Mouse (Mus musculus): ENCODE measurements around the gene Arhgef11. TPM values are rescaled to one million over a fixed set of nuclear protein-coding genes. Genes with fewer than 3 reads are reported as not detected.

Gene Arhgef11
- polyA plus RNA-seq, 1 experiment from 2014 or later: 7.5 TPM

DNA sequence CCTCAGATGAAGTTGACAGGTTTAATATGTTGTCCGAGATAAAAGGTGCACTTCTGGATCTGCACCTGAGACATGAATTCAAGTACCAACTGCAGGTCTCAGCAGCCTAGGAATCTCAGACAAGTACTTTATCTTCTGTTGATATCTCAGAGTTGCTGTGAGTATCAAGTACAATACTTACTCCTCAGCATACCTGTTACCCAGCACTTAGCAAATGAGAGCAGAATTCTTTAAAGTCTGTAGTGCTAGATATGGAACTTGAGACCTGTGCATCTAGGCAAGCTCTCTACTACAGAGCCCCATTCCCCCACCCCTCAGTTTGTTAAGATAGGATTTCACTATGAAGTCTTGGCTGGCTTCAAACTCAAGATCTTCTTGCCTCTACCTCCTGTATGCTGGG is 43.9 kb downstream of the Arhgef11 start:
- ATAC-seq (replicated peaks; ENCODE audit: insufficient number of reproducible peaks, insufficient read depth, low FRiP score, low read depth): no peak
- Histone ChIP-seq H3K27me3 (no peaks in the 10 kb centered on the region), H3K9ac (no peak overlapping the region), H3K4me3 (no peak overlapping the region), H3K9me3 (replicated peaks) (no peaks in the 10 kb centered on the region), H3K4me1 (replicated peaks) (no peaks in the 10 kb centered on the region), H3K36me3 (0 out of 2 replicates have a peak, but pooled peaks cover 3% of the 10 kb centered on the region), H3K27ac (no peak overlapping the region), H3K4me2 (no peak overlapping the region)
- WGBS: 84% methylated on average over 1 of the region's 1 CpGs

DNA sequence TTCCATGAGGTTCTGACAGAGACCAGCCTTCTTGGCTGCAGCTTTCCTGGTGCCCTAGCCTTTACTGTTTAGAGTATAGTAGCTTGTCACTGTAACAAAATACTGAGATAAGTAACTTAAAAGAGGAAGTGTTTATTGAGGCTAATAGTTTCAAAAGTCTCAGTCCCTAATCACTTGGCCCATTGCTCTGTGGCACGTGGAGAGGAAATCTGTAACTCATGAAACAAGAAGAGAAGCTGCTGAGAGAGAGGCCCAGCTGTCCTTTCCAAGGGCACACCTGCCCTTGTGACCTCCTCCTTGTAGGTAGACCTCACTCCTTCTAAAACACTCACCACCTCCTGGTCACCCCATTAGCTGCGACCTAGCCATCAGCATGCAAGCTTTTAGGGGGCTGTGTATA is 101.2 kb downstream of the Arhgef11 start:
- Histone ChIP-seq H3K9ac (no peak overlapping the region), H3K4me2 (no peak overlapping the region), H3K4me3 (no peak overlapping the region), H3K27ac (no peak overlapping the region), H3K9me3 (replicated peaks) (no peaks in the 10 kb centered on the region), H3K4me1 (replicated peaks) (no peaks in the 10 kb centered on the region), H3K27me3 (no peaks in the 10 kb centered on the region), H3K36me3 (peaks cover 57% of the 10 kb centered on the region)
- WGBS: 75% methylated on average over 2 of the region's 2 CpGs
- no peak for ATAC-seq (replicated peaks; ENCODE audit: insufficient number of reproducible peaks, insufficient read depth, low FRiP score, low read depth)

DNA sequence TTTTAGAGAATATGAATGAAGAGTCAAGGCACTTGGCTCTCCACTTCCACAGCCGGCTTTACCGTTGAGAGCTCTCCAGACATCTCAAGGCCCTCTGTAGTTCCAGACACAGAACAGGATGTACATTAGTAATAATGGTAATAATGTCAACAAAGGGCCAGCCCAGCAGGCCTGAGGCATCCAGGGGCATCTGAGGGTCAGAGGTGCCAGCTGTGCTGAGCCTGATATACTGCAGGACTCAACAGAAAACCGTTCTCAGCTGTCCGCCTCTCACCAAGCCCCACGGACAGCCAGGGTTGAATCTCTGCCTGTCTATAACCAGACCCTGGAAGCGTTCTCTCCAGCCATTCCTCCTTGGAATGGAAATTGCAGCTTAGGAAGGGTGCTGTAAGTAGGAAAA is 107.2 kb downstream of the Arhgef11 start:
- Histone ChIP-seq H3K27me3 (no peaks in the 10 kb centered on the region), H3K4me2 (no peak overlapping the region), H3K4me3 (no peak overlapping the region), H3K27ac (no peak overlapping the region), H3K4me1 (replicated peaks) (no peaks in the 10 kb centered on the region), H3K9ac (no peak overlapping the region), H3K9me3 (replicated peaks) (no peaks in the 10 kb centered on the region), H3K36me3 (peaks cover 69% of the 10 kb centered on the region)
- WGBS: 68% methylated on average over 6 of the region's 6 CpGs
- no peak for ATAC-seq (replicated peaks; ENCODE audit: insufficient number of reproducible peaks, insufficient read depth, low FRiP score, low read depth)

DNA sequence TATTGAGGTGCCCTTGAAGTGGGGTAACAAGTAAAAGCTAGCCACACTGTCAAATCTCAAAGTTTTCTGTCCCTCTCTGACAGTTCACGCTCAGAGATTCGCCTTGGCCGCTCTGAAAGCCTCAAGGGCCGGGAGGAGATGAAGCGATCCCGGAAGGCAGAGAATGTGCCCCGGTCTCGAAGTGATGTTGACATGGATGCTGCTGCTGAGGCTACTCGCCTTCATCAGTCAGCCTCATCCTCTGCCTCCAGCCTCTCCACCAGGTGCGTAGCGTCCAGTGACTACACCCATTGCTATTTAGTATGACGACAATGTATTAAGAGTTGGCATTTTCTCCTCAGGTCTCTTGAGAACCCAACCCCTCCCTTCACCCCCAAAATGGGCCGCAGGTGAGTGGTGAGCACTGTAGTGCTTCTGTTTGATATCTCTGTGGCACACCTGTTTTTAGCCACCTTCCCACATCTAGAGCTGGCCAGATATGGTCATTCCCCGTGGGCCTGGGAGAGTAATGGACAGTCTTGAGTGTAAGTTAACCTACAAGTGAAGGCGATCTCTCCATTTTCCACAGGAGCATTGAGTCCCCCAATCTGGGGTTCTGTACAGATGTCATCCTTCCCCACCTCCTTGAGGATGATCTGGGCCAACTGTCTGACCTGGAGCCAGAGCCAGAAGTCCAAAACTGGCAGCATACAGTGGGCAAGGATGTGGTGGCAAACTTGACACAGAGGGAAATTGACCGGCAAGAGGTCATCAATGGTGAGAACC is 108.2 kb downstream of the Arhgef11 start:
- H3K4me2 ChIP-seq: no peak overlapping the region
- ATAC-seq (replicated peaks; ENCODE audit: insufficient number of reproducible peaks, insufficient read depth, low FRiP score, low read depth): no peak
- no peak overlapping the region for H3K27ac ChIP-seq
- no peaks in the 10 kb centered on the region for H3K27me3 ChIP-seq
- H3K4me3 ChIP-seq: no peak overlapping the region
- H3K9ac ChIP-seq: no peak overlapping the region
- peaks cover 74% of the 10 kb centered on the region for H3K36me3 ChIP-seq
- no peaks in the 10 kb centered on the region for H3K4me1 ChIP-seq (replicated peaks)
- WGBS: 95% methylated on average over 16 of the region's 16 CpGs
- H3K9me3 ChIP-seq (replicated peaks): no peaks in the 10 kb centered on the region

DNA sequence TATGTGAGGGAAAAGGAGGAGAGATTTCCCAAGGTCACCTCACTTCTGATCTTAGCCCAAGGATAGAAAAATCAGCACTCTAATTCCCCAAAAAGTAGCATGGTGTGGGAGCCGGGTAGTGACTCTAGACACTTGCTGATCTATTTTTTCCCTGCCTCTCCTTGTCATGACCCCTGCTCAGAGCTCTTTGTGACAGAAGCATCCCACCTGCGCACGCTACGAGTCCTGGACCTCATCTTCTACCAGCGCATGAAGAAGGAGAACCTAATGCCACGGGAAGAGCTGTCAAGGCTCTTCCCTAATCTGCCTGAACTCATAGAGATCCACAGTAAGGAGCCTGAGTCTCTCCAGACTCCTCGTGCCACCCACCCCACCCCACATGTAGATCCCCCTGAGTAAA is 108.8 kb downstream of the Arhgef11 start:
- H3K27me3 ChIP-seq: no peaks in the 10 kb centered on the region
- no peak overlapping the region for H3K27ac ChIP-seq
- H3K9me3 ChIP-seq (replicated peaks): no peaks in the 10 kb centered on the region
- H3K4me3 ChIP-seq: no peak overlapping the region
- H3K9ac ChIP-seq: no peak overlapping the region
- H3K4me2 ChIP-seq: no peak overlapping the region
- no peak for ATAC-seq (replicated peaks; ENCODE audit: insufficient number of reproducible peaks, insufficient read depth, low FRiP score, low read depth)
- peaks cover 71% of the 10 kb centered on the region for H3K36me3 ChIP-seq
- H3K4me1 ChIP-seq (replicated peaks): no peaks in the 10 kb centered on the region
- WGBS: 93% methylated on average over 7 of the region's 7 CpGs

DNA sequence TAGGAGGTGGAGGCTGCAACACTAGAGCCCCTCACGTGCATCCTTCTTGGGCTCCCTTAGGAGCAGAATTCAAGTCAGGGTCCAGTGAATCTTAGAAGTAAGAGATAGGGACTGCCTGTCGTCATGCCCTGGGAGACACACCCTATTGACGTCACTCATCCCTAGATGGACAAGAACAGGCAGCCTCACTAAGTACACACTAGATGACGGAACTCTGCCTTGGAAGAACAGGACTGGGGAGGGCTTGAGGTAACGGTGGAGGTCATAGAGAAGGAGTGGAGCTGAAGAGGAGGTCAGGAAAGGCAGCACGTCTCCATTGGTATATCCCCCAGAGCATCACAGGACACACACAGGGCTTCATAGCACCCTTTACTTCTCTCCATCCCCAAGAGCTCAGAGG is 111.3 kb downstream of the Arhgef11 start:
- H3K36me3 ChIP-seq: peaks cover 79% of the 10 kb centered on the region
- no peak overlapping the region for H3K4me2 ChIP-seq
- ATAC-seq (replicated peaks; ENCODE audit: insufficient number of reproducible peaks, insufficient read depth, low FRiP score, low read depth): no peak

DNA sequence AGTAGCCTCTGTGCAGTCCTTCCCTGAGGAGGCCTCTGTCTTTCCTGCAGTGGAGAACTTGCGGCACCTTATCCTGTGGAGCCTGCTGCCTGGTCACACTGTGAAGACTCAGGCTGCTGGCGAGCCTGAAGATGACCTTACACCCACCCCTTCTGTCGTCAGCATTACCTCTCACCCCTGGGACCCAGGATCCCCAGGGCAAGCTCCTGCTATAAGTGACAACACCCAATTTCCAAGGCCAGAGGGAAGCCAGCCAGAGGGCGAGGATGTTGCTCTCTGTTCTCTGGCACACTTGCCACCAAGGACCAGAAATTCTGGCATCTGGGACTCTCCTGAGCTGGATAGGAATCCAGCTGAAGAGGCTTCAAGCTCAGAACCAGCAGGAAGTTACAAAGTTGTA is 115.7 kb downstream of the Arhgef11 start:
- no peak overlapping the region for H3K9ac ChIP-seq
- no peak overlapping the region for H3K27ac ChIP-seq
- H3K27me3 ChIP-seq: no peaks in the 10 kb centered on the region
- H3K4me2 ChIP-seq: no peak overlapping the region
- 72% methylated on average over 4 of the region's 4 CpGs for WGBS
- H3K4me3 ChIP-seq: no peak overlapping the region
- no peaks in the 10 kb centered on the region for H3K4me1 ChIP-seq (replicated peaks)
- H3K36me3 ChIP-seq: peaks cover 70% of the 10 kb centered on the region; the same call in 1 of the 2 replicates
- no peaks in the 10 kb centered on the region for H3K9me3 ChIP-seq (replicated peaks)
- no peak for ATAC-seq (replicated peaks; ENCODE audit: insufficient number of reproducible peaks, insufficient read depth, low FRiP score, low read depth)

More for the DNA sequence above, 111.3 kb downstream of the Arhgef11 start:
- H3K9ac ChIP-seq: no peak overlapping the region
- H3K27me3 ChIP-seq: no peaks in the 10 kb centered on the region
- H3K27ac ChIP-seq: no peak overlapping the region
- no peaks in the 10 kb centered on the region for H3K4me1 ChIP-seq (replicated peaks)
- WGBS: 85% methylated on average over 6 of the region's 6 CpGs
- no peaks in the 10 kb centered on the region for H3K9me3 ChIP-seq (replicated peaks)
- no peak overlapping the region for H3K4me3 ChIP-seq

DNA sequence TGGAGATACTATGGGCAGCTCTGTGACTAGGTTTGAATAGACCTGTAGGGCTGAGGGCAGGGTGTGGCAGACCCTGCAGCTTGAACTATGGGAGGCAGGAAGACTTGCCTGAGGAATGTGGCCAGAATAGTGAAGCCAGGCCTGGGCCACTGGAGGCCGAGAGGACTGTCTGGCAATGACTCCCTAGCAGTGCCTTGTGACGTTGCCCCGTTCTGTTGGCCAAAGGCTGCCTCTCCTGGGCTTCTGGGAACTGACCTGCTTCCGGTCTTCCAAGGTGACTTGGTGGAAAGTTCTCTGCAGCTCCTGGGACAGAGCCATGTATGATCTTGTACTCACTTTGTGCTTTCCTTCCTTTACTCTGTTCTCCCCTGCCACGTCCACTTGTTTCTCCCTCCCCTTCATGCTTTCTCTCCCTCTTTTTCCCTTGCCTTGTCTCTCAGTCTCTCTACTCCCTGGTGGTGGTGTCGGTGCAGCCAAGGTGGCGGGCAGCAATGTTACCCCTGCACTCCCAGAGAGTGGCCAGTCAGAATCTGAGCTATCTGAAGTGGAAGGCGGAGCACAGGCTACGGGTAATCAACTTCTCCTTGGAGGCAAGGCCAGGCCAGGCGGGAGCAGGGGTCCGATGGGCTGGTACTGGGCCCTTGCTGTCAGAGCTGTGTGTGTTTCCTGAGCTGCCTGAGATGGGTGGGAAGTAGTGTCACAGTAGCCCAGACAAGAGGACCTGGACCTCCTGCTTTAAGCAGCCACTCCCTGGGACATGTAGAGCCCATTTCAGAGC is 116.8 kb downstream of the Arhgef11 start:
- no peak for ATAC-seq (replicated peaks; ENCODE audit: insufficient number of reproducible peaks, insufficient read depth, low FRiP score, low read depth)
- WGBS: 68% methylated on average over 11 of the region's 11 CpGs
- H3K36me3 ChIP-seq: peaks cover 68% of the 10 kb centered on the region; the same call in 1 of the 2 replicates

DNA sequence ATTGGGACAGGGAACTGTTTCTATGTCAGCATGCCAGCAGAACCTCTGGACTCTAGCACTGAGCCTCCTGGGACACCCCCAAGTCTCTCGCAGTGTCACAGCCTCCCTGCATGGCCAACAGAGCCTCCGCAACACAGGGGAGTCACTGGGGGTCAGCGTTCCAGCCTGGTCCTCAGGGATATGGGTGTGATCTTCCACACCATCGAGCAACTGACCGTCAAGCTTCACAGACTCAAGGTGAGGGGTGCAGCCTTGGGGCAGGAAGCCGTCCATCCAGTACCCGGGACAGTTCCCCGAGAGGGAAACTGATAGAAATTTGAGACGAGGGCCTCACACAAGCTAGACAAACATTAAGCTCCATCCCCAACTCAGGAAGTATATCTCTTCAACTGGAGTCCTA is 118.0 kb downstream of the Arhgef11 start:
- Histone ChIP-seq H3K4me3 (no peak overlapping the region), H3K4me2 (no peak overlapping the region)
- WGBS: 78% methylated on average over 9 of the region's 9 CpGs

More for the DNA sequence above, 116.8 kb downstream of the Arhgef11 start:
- Histone ChIP-seq H3K4me2 (no peak overlapping the region), H3K9ac (no peak overlapping the region), H3K27ac (no peak overlapping the region), H3K4me3 (no peak overlapping the region), H3K9me3 (replicated peaks) (no peaks in the 10 kb centered on the region), H3K27me3 (no peaks in the 10 kb centered on the region), H3K4me1 (replicated peaks) (no peaks in the 10 kb centered on the region)

DNA sequence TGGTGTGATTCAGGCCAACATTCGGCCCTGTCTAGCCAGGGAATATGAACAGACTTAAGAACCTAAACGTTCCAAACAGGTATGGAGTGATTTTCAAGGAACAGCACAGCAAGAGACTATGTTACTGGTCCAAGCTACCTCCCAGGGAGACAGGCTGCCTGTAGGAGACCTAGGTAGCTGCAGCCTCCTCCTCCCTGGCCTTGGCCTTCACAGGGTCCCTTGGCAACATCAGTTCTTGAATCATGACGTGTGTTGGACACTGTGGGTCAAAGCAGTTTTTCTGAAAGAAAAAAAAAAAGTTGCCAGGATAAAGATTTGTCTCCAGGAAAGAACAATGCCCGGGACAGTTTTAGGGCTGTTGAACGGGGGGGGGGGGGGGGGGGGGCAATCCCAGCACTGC is 121.5 kb downstream of the Arhgef11 start:
- H3K27ac ChIP-seq: no peak overlapping the region
- no peak overlapping the region for H3K4me3 ChIP-seq
- no peaks in the 10 kb centered on the region for H3K4me1 ChIP-seq (replicated peaks)
- ATAC-seq (replicated peaks; ENCODE audit: insufficient number of reproducible peaks, insufficient read depth, low FRiP score, low read depth): no peak
- WGBS: 86% methylated on average over 5 of the region's 5 CpGs
- no peaks in the 10 kb centered on the region for H3K9me3 ChIP-seq (replicated peaks)
- no peaks in the 10 kb centered on the region for H3K27me3 ChIP-seq
- H3K36me3 ChIP-seq: peaks cover 34% of the 10 kb centered on the region; the same call in 1 of the 2 replicates
- H3K9ac ChIP-seq: no peak overlapping the region
- H3K4me2 ChIP-seq: no peak overlapping the region

More for the DNA sequence above, 118.0 kb downstream of the Arhgef11 start:
- H3K4me1 ChIP-seq (replicated peaks): no peaks in the 10 kb centered on the region
- no peaks in the 10 kb centered on the region for H3K27me3 ChIP-seq
- ATAC-seq (replicated peaks; ENCODE audit: insufficient number of reproducible peaks, insufficient read depth, low FRiP score, low read depth): no peak
- no peak overlapping the region for H3K9ac ChIP-seq
- no peak overlapping the region for H3K27ac ChIP-seq
- no peaks in the 10 kb centered on the region for H3K9me3 ChIP-seq (replicated peaks)
- peaks cover 59% of the 10 kb centered on the region; the same call in 1 of the 2 replicates for H3K36me3 ChIP-seq

DNA sequence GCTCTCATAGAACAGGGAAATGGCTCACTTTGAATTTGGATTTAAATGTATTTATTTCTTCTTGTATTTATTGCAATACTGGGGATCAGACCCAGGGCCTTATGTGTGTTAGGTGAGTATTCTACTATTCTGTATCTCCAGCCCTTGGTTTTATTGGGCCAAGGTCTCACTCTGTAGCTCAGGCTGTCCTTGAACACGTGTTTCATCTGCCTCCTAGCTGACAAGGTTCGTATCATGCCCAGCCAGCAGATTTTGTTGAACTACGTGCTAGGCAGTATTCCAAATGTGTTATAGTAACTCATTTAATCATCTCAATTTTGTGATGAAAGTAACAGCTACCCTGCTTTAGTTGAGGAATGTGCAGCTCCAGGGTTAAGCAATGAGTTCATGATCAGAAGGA is 124.7 kb downstream of the Arhgef11 start:
- WGBS: 74% methylated on average over 3 of the region's 3 CpGs
- no peak for ATAC-seq (replicated peaks; ENCODE audit: insufficient number of reproducible peaks, insufficient read depth, low FRiP score, low read depth)
- peaks cover 8% of the 10 kb centered on the region for H3K4me1 ChIP-seq (replicated peaks)

More for the DNA sequence above, 124.7 kb downstream of the Arhgef11 start:
- H3K9me3 ChIP-seq (replicated peaks): no peaks in the 10 kb centered on the region
- H3K36me3 ChIP-seq: peaks cover 13% of the 10 kb centered on the region; the same call in 1 of the 2 replicates
- no peak overlapping the region for H3K9ac ChIP-seq
- H3K4me2 ChIP-seq: no peak overlapping the region
- H3K27ac ChIP-seq: no peak overlapping the region
- H3K4me3 ChIP-seq: no peak overlapping the region
- 0 out of 2 replicates have a peak, but pooled peaks cover under 1% of the 10 kb centered on the region for H3K27me3 ChIP-seq

All from heart, embryonic 15.5 days (tissue).